Mouse (Mus musculus): ENCODE data around the gene Etl4. TPM values are rescaled to one million over a fixed set of nuclear protein-coding genes. Genes with fewer than 3 reads are reported as not detected.

Etl4 gene
- polyA plus RNA-seq, 1 experiment, result 7.4 TPM

DNA sequence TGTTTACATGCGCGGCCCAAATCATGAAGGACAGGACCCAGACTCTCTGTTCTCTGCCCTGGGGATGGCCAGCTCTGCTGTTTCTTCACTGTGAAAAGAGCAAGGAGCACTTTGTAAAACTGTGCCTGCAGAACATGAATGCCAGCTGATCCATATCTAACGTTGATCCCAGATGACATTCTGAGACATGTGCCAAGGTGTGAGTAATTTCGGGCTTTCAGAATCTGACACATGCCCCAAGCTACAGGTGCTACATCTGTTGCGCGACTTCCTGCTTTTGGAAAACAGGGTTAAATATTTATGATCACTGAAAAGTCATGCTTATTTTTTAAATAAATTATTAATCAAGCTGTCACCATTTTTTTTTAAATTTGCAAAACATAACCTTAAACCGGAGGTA lies 801.0 kb downstream of the Etl4 start:
- no peak overlapping the region for H3K4me3 ChIP-seq
- no peaks in the 10 kb centered on the region for H3K79me2 ChIP-seq (ENCODE audit: control insufficient read depth, insufficient read depth)
- no peak overlapping the region for H3ac ChIP-seq (ENCODE audit: control insufficient read depth, insufficient read length)
- H3K27me3 ChIP-seq (ENCODE audit: control insufficient read depth, insufficient read depth, insufficient read length), result no peaks in the 10 kb centered on the region
- H3K4me2 ChIP-seq (ENCODE audit: low read depth), result no peak overlapping the region
- no peaks in the 10 kb centered on the region for H3K36me3 ChIP-seq (ENCODE audit: control insufficient read depth, insufficient read depth)
- no peak for TF ChIP-seq MYOD1 (IDR thresholded peaks at IDR 0.05; ENCODE audit: control insufficient read depth in 1 of 3, insufficient read length in 2 of 3, low read depth in 2 of 3)
- no peak for TF ChIP-seq REST (IDR thresholded peaks at IDR 0.05; ENCODE audit: insufficient read depth, insufficient read length)
- TF ChIP-seq USF1 (IDR thresholded peaks at IDR 0.05; ENCODE audit: low read depth), result no peak
- no peak for TF ChIP-seq MAX (IDR thresholded peaks at IDR 0.05; ENCODE audit: low read depth)
- no peak for TF ChIP-seq POLR2AphosphoS2 (IDR thresholded peaks at IDR 0.05; ENCODE audit: insufficient read length, low read depth)
- TF ChIP-seq MYOG (IDR thresholded peaks at IDR 0.05; ENCODE audit: control insufficient read depth in 1 of 3, insufficient read depth in 1 of 3, insufficient read length in 2 of 3, low read depth in 2 of 3), result no peak
- no peak for TF ChIP-seq TCF12 (IDR thresholded peaks at IDR 0.05; ENCODE audit: insufficient read depth, poor library complexity, severe bottlenecking)
- TF ChIP-seq E2F4 (IDR thresholded peaks at IDR 0.05; ENCODE audit: insufficient read depth), result no peak
- TF ChIP-seq CEBPB (IDR thresholded peaks at IDR 0.05; ENCODE audit: insufficient read depth, poor library complexity, severe bottlenecking), result no peak
- no peak for TF ChIP-seq POLR2A (IDR thresholded peaks at IDR 0.05; ENCODE audit: insufficient read length, low read depth)
- TF ChIP-seq TCF3 (IDR thresholded peaks at IDR 0.05; ENCODE audit: insufficient read length, low read depth), result no peak
- TF ChIP-seq SRF (IDR thresholded peaks at IDR 0.05; ENCODE audit: control insufficient read depth, insufficient read length, low read depth), result no peak

GRCm38 (mm10) chr2:20711024-20711423 lies 801.4 kb downstream of the Etl4 start:
- TF ChIP-seq POLR2AphosphoS2 (IDR thresholded peaks at IDR 0.05; ENCODE audit: insufficient read length, low read depth), result no peak
- no peak for TF ChIP-seq MYOG (IDR thresholded peaks at IDR 0.05; ENCODE audit: control insufficient read depth in 1 of 3, insufficient read depth in 1 of 3, insufficient read length in 2 of 3, low read depth in 2 of 3)
- no peak for TF ChIP-seq POLR2A (IDR thresholded peaks at IDR 0.05; ENCODE audit: insufficient read length, low read depth)
- TF ChIP-seq MAX (IDR thresholded peaks at IDR 0.05; ENCODE audit: low read depth), result no peak
- no peak for TF ChIP-seq USF1 (IDR thresholded peaks at IDR 0.05; ENCODE audit: low read depth)
- no peak for TF ChIP-seq MYOD1 (IDR thresholded peaks at IDR 0.05; ENCODE audit: control insufficient read depth in 1 of 3, insufficient read length in 2 of 3, low read depth in 2 of 3)
- TF ChIP-seq E2F4 (IDR thresholded peaks at IDR 0.05; ENCODE audit: insufficient read depth), result no peak
- no peak for TF ChIP-seq CEBPB (IDR thresholded peaks at IDR 0.05; ENCODE audit: insufficient read depth, poor library complexity, severe bottlenecking)
- TF ChIP-seq TCF3 (IDR thresholded peaks at IDR 0.05; ENCODE audit: insufficient read length, low read depth), result no peak
- no peak for TF ChIP-seq REST (IDR thresholded peaks at IDR 0.05; ENCODE audit: insufficient read depth, insufficient read length)
- no peak for TF ChIP-seq TCF12 (IDR thresholded peaks at IDR 0.05; ENCODE audit: insufficient read depth, poor library complexity, severe bottlenecking)
- TF ChIP-seq SRF (IDR thresholded peaks at IDR 0.05; ENCODE audit: control insufficient read depth, insufficient read length, low read depth), result no peak
- Histone ChIP-seq H3K4me2 (ENCODE audit: low read depth) (no peak overlapping the region), H3K4me3 (no peak overlapping the region), H3K27me3 (ENCODE audit: control insufficient read depth, insufficient read depth, insufficient read length) (no peaks in the 10 kb centered on the region), H3ac (ENCODE audit: control insufficient read depth, insufficient read length) (no peak overlapping the region), H3K79me2 (ENCODE audit: control insufficient read depth, insufficient read depth) (no peaks in the 10 kb centered on the region), H3K36me3 (ENCODE audit: control insufficient read depth, insufficient read depth) (no peaks in the 10 kb centered on the region)

- Histone ChIP-seq H3K4me2 (ENCODE audit: low read depth) (no peak overlapping the region), H3ac (ENCODE audit: control insufficient read depth, insufficient read length) (no peak overlapping the region), H3K36me3 (ENCODE audit: control insufficient read depth, insufficient read depth) (no peaks in the 10 kb centered on the region), H3K27me3 (ENCODE audit: control insufficient read depth, insufficient read depth, insufficient read length) (no peaks in the 10 kb centered on the region), H3K4me3 (no peak overlapping the region), H3K79me2 (ENCODE audit: control insufficient read depth, insufficient read depth) (no peaks in the 10 kb centered on the region)
- TF ChIP-seq CEBPB (IDR thresholded peaks at IDR 0.05; ENCODE audit: insufficient read depth, poor library complexity, severe bottlenecking) (no peak), MYOD1 (IDR thresholded peaks at IDR 0.05; ENCODE audit: control insufficient read depth in 1 of 3, insufficient read length in 2 of 3, low read depth in 2 of 3) (no peak), MAX (IDR thresholded peaks at IDR 0.05; ENCODE audit: low read depth) (no peak), POLR2AphosphoS2 (IDR thresholded peaks at IDR 0.05; ENCODE audit: insufficient read length, low read depth) (no peak), MYOG (IDR thresholded peaks at IDR 0.05; ENCODE audit: control insufficient read depth in 1 of 3, insufficient read depth in 1 of 3, insufficient read length in 2 of 3, low read depth in 2 of 3) (no peak), REST (IDR thresholded peaks at IDR 0.05; ENCODE audit: insufficient read depth, insufficient read length) (no peak), E2F4 (IDR thresholded peaks at IDR 0.05; ENCODE audit: insufficient read depth) (no peak), POLR2A (IDR thresholded peaks at IDR 0.05; ENCODE audit: insufficient read length, low read depth) (no peak), TCF3 (IDR thresholded peaks at IDR 0.05; ENCODE audit: insufficient read length, low read depth) (no peak), SRF (IDR thresholded peaks at IDR 0.05; ENCODE audit: control insufficient read depth, insufficient read length, low read depth) (no peak), TCF12 (IDR thresholded peaks at IDR 0.05; ENCODE audit: insufficient read depth, poor library complexity, severe bottlenecking) (no peak), USF1 (IDR thresholded peaks at IDR 0.05; ENCODE audit: low read depth) (no peak)
These were observed 809.5 kb downstream of the Etl4 start for GRCm38 (mm10) chr2:20719105-20719504.

DNA sequence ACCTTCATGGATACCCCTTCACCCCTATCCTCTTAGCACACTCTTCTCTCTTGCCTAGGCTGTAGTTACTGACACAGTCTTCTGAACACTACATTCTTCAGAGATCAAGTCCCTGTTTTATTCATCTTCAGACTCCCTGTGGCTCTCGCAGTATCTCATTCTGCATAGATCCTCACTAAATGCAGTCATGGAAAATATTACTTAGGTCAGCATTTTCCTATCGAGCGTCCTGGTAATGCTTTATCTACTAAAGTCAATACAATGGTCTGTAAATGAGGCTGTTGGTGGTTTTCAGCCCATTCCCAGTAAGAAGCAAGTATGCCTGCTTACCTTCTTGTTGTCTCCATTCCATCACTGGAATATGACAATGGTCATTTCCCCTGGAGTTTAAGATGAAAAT lies 811.5 kb downstream of the Etl4 start:
- TF ChIP-seq TCF12 (IDR thresholded peaks at IDR 0.05; ENCODE audit: insufficient read depth, poor library complexity, severe bottlenecking), result no peak
- no peak overlapping the region for H3K4me3 ChIP-seq

More for the DNA sequence above, 811.5 kb downstream of the Etl4 start:
- Histone ChIP-seq H3K27me3 (ENCODE audit: control insufficient read depth, insufficient read depth, insufficient read length) (no peaks in the 10 kb centered on the region), H3K4me2 (ENCODE audit: low read depth) (no peak overlapping the region), H3K79me2 (ENCODE audit: control insufficient read depth, insufficient read depth) (no peaks in the 10 kb centered on the region), H3K36me3 (ENCODE audit: control insufficient read depth, insufficient read depth) (no peaks in the 10 kb centered on the region), H3ac (ENCODE audit: control insufficient read depth, insufficient read length) (no peak overlapping the region)

All from myocyte (in vitro differentiated cells).